In genomic region chr7:44441648-44442109, GRCm38 (mm10) we compare ENCODE assay signal across 7 mouse cellular contexts. TPM values are rescaled to one million over a fixed set of nuclear protein-coding genes. Genes with fewer than 3 reads are reported as not detected.
DNase-seq lines count a peak whose midpoint lies in the region; ATAC-seq and TF ChIP-seq lines count a peak whose summit lies in the region.

No protein-coding gene starts in this region.

- H3K4me2 ChIP-seq in embryonic facial prominence, embryonic 15.5 days (replicated peaks) = peak overlapping the region; percentile 51
- peak overlapping the region; percentile 97 for H3K4me2 ChIP-seq in neural tube, embryonic 14.5 days (ENCODE audit: low read depth, low read length)

- peak overlapping the region; percentile 38 for H3K9ac ChIP-seq in MEL (ENCODE audit: control insufficient read depth, low read depth, low read length, poor library complexity, severe bottlenecking)
- peak overlapping the region; percentile 31; the same call in 1 of the 2 replicates for H3K9ac ChIP-seq in embryonic facial prominence, embryonic 15.5 days
- H3K9ac ChIP-seq in neural tube, embryonic 14.5 days (replicated peaks; ENCODE audit: low read depth, low read length) = peak overlapping the region; percentile 99

- H3K9me3 ChIP-seq in MEL (replicated peaks; ENCODE audit: insufficient read depth, low read length) = no peaks in the 10 kb centered on the region
- no peaks in the 10 kb centered on the region for H3K9me3 ChIP-seq in embryonic facial prominence, embryonic 15.5 days (replicated peaks)
- H3K9me3 ChIP-seq in neural tube, embryonic 14.5 days (ENCODE audit: control insufficient read depth, low read length) = no peaks in the 10 kb centered on the region

- peaks cover 0 to 1% of the 10 kb centered on the region in 2 experiments; a peak in 3 of 4 replicates for H3K27me3 ChIP-seq in MEL (ENCODE audit: control insufficient read depth in 1 of 2, insufficient read depth in 2 of 2, low read length in 2 of 2)
- peaks cover 89% of the 10 kb centered on the region for H3K27me3 ChIP-seq in embryonic facial prominence, embryonic 15.5 days
- no peaks in the 10 kb centered on the region; the same call in 1 of the 2 replicates for H3K27me3 ChIP-seq in neural tube, embryonic 14.5 days (ENCODE audit: control insufficient read depth, insufficient read depth, low read length)

- no peaks in the 10 kb centered on the region for H3K79me2 ChIP-seq in MEL (ENCODE audit: control insufficient read depth, insufficient read depth, low read length, poor library complexity)

- DNase-seq in MEL (ENCODE audit: low read depth, low spot score) = peak; percentile 11
- DNase-seq in MN1 (ENCODE audit: low spot score) = peak; percentile 63
- DNase-seq in layer of hippocampus, adult 9-11 months = peak; percentile 79
- DNase-seq in ovary, adult 18-20 months (ENCODE audit: low spot score) = no peak

- ATAC-seq in embryonic facial prominence, embryonic 15.5 days (ENCODE audit: insufficient number of reproducible peaks, low FRiP score, low TSS enrichment, low read depth) = 0 out of 2 replicates have a peak, but pooled peaks have one; percentile 22
- ATAC-seq in neural tube, embryonic 14.5 days (ENCODE audit: low read depth) = peak; percentile 79
- no peak for ATAC-seq in inflammation-experienced regulatory T-cells, adult 6 months

- TF ChIP-seq RAD21 in MEL (IDR thresholded peaks at IDR 0.05; ENCODE audit: low read depth, low read length) = no peak

- WGBS in embryonic facial prominence, embryonic 15.5 days = 1% methylated on average over 14 of the region's 14 CpGs
- WGBS in neural tube, embryonic 14.5 days = 0% methylated on average over 14 of the region's 14 CpGs

- H3K4me3 ChIP-seq in MEL (ENCODE audit: control insufficient read depth in 1 of 2, insufficient read depth in 1 of 2, low read depth in 2 of 2, low read length in 2 of 2) = peak overlapping the region in 1 of 2 experiments; percentile 22; a peak in 1 of 4 replicates
- peak overlapping the region; percentile 37 for H3K4me3 ChIP-seq in embryonic facial prominence, embryonic 15.5 days (replicated peaks)
- H3K4me3 ChIP-seq in neural tube, embryonic 14.5 days (ENCODE audit: low read depth, low read length) = peak overlapping the region; percentile 80

- no peak for TF ChIP-seq EP300 in MEL (IDR thresholded peaks at IDR 0.05; ENCODE audit: low read depth in 1 of 2, low read length in 2 of 2)

- no peaks in the 10 kb centered on the region for H3K36me3 ChIP-seq in MEL (ENCODE audit: control insufficient read depth in 1 of 2, insufficient read depth in 2 of 2, low read length in 2 of 2)
- no peaks in the 10 kb centered on the region for H3K36me3 ChIP-seq in embryonic facial prominence, embryonic 15.5 days
- H3K36me3 ChIP-seq in neural tube, embryonic 14.5 days (ENCODE audit: control insufficient read depth, insufficient read depth, low read length) = peaks cover 14% of the 10 kb centered on the region; the same call in 1 of the 2 replicates

- no peak for TF ChIP-seq CTCF in MEL (IDR thresholded peaks at IDR 0.05 in 2 of 3, conservative IDR thresholded peaks at IDR 0.05 in 1 of 3; ENCODE audit: control insufficient read depth in 1 of 3, insufficient read depth in 1 of 3, low read depth in 2 of 3, low read length in 3 of 3, poor library complexity in 1 of 3, severe bottlenecking in 1 of 3)

- H3K27ac ChIP-seq in MEL (ENCODE audit: control insufficient read depth, low read depth, low read length) = no peak overlapping the region
- H3K27ac ChIP-seq in embryonic facial prominence, embryonic 15.5 days (replicated peaks) = no peak overlapping the region
- H3K27ac ChIP-seq in neural tube, embryonic 14.5 days (ENCODE audit: low read depth, low read length) = peak overlapping the region; percentile 98

- no peak for TF ChIP-seq POLR2A in MEL (IDR thresholded peaks at IDR 0.05; ENCODE audit: control insufficient read depth in 1 of 2, insufficient read depth in 1 of 2, low read depth in 1 of 2, low read length in 2 of 2, poor library complexity in 1 of 2)

- H3K4me1 ChIP-seq in MEL (ENCODE audit: control insufficient read depth in 1 of 2, insufficient read depth in 2 of 2, low read length in 2 of 2) = no peaks in the 10 kb centered on the region
- H3K4me1 ChIP-seq in embryonic facial prominence, embryonic 15.5 days = peaks cover 13% of the 10 kb centered on the region
- H3K4me1 ChIP-seq in neural tube, embryonic 14.5 days (ENCODE audit: control insufficient read depth, insufficient read depth, low read length) = peaks cover 36% of the 10 kb centered on the region

TF ChIP-seq in MEL, 35 proteins besides CTCF, POLR2A, EP300 and RAD21:
- TF ChIP-seq TAL1 (IDR thresholded peaks at IDR 0.05; ENCODE audit: low read length) (no peak), CHD2 (IDR thresholded peaks at IDR 0.05; ENCODE audit: low read length) (no peak), TCF12 (IDR thresholded peaks at IDR 0.05; ENCODE audit: low read depth, low read length) (no peak), GATA1 (IDR thresholded peaks at IDR 0.05; ENCODE audit: low read depth, low read length) (no peak), MYC (IDR thresholded peaks at IDR 0.05; ENCODE audit: low read depth, low read length) (no peak), KAT2A (conservative IDR thresholded peaks at IDR 0.05; ENCODE audit: low read depth, low read length) (no peak), CHD1 (IDR thresholded peaks at IDR 0.05; ENCODE audit: low read depth, low read length) (no peak), SMC3 (IDR thresholded peaks at IDR 0.05; ENCODE audit: low read depth, low read length) (no peak), USF2 (IDR thresholded peaks at IDR 0.05; ENCODE audit: borderline replicate concordance in 1 of 2, insufficient read depth in 1 of 2, low read depth in 1 of 2, low read length in 2 of 2) (no peak), ZKSCAN1 (IDR thresholded peaks at IDR 0.05; ENCODE audit: low read depth, low read length) (no peak), E2F4 (IDR thresholded peaks at IDR 0.05; ENCODE audit: borderline replicate concordance, low read depth, low read length) (no peak)

RNA-seq across cellular contexts. Expression of gene Lrrc4b, which starts 12.9 kb away (rescaled TPM):
- 0.52 and 0.58 TPM in 2 replicates for total RNA-seq in MEL (2012; rRNA removed)
- polyA plus RNA-seq in MEL (2012; ENCODE audit: insufficient read depth in 1 of 2, insufficient read length in 2 of 2, low read depth in 1 of 2, low replicate concordance in 2 of 2, missing spikeins in 1 of 2) = 1 to 10 TPM in 1 of 2 experiments, not detected in 1; 4.4 TPM
- 1.3 TPM in 2 replicates for polyA plus RNA-seq in embryonic facial prominence, embryonic 15.5 days (2015; fragmentation: Nextera tagmentation; extraction: Ambion mirVana)
- 21.9 and 28.1 TPM in 2 replicates for polyA plus RNA-seq in neural tube, embryonic 14.5 days (2014; fragmentation: Nextera tagmentation; extraction: Ambion mirVana)
- not detected for polyA plus RNA-seq in inflammation-experienced regulatory T-cells, adult 6 months (2017; shearing (Covaris generic))

RNA-seq across cellular contexts. Expression of gene Aspdh, which starts 23.5 kb away (rescaled TPM):
- total RNA-seq in MEL (2012; rRNA removed) = not detected in 2 replicates
- polyA plus RNA-seq in MEL (2012; ENCODE audit: insufficient read depth in 1 of 2, insufficient read length in 2 of 2, low read depth in 1 of 2, low replicate concordance in 2 of 2, missing spikeins in 1 of 2) = under 1 TPM in 1 of 2 experiments, not detected in 1; 0.89 TPM
- 0.20 and 0.81 TPM in 2 replicates for polyA plus RNA-seq in embryonic facial prominence, embryonic 15.5 days (2015; fragmentation: Nextera tagmentation; extraction: Ambion mirVana)
- polyA plus RNA-seq in neural tube, embryonic 14.5 days (2014; fragmentation: Nextera tagmentation; extraction: Ambion mirVana) = 3.3 and 5.2 TPM in 2 replicates
- polyA plus RNA-seq in inflammation-experienced regulatory T-cells, adult 6 months (2017; shearing (Covaris generic)) = not detected

RNA-seq across cellular contexts. Expression of gene Josd2, which starts 26.1 kb away (rescaled TPM):
- 58.4 and 95.5 TPM in 2 replicates for total RNA-seq in MEL (2012; rRNA removed)
- polyA plus RNA-seq in MEL (2012; ENCODE audit: insufficient read depth in 1 of 2, insufficient read length in 2 of 2, low read depth in 1 of 2, low replicate concordance in 2 of 2, missing spikeins in 1 of 2) = 100 to 1,000 TPM in 1 of 2 experiments, not detected in 1; 141 TPM
- 121 and 124 TPM in 2 replicates for polyA plus RNA-seq in embryonic facial prominence, embryonic 15.5 days (2015; fragmentation: Nextera tagmentation; extraction: Ambion mirVana)
- 26.9 and 33.4 TPM in 2 replicates for polyA plus RNA-seq in neural tube, embryonic 14.5 days (2014; fragmentation: Nextera tagmentation; extraction: Ambion mirVana)
- polyA plus RNA-seq in inflammation-experienced regulatory T-cells, adult 6 months (2017; shearing (Covaris generic)) = 10 to 100 TPM; 46.9 to 62.6 (median 47.0) TPM

RNA-seq across cellular contexts. Expression of gene Emc10, which starts 54.6 kb away (rescaled TPM):
- 81.3 and 91.4 TPM in 2 replicates for total RNA-seq in MEL (2012; rRNA removed)
- 100 to 1,000 TPM in 1 of 2 experiments, not detected in 1; 149 TPM for polyA plus RNA-seq in MEL (2012; ENCODE audit: insufficient read depth in 1 of 2, insufficient read length in 2 of 2, low read depth in 1 of 2, low replicate concordance in 2 of 2, missing spikeins in 1 of 2)
- polyA plus RNA-seq in embryonic facial prominence, embryonic 15.5 days (2015; fragmentation: Nextera tagmentation; extraction: Ambion mirVana) = 140 and 149 TPM in 2 replicates
- polyA plus RNA-seq in neural tube, embryonic 14.5 days (2014; fragmentation: Nextera tagmentation; extraction: Ambion mirVana) = 153 and 162 TPM in 2 replicates
- 10 to 100 TPM; 21.0 to 22.5 (median 22.3) TPM for polyA plus RNA-seq in inflammation-experienced regulatory T-cells, adult 6 months (2017; shearing (Covaris generic))

RNA-seq across cellular contexts. Expression of gene Fam71e1, which starts 54.7 kb away (rescaled TPM):
- total RNA-seq in MEL (2012; rRNA removed) = 0.69 and 1.2 TPM in 2 replicates
- polyA plus RNA-seq in MEL (2012; ENCODE audit: insufficient read depth in 1 of 2, insufficient read length in 2 of 2, low read depth in 1 of 2, low replicate concordance in 2 of 2, missing spikeins in 1 of 2) = 1 to 10 TPM in 1 of 2 experiments, not detected in 1; 2.0 TPM
- 12.0 and 14.7 TPM in 2 replicates for polyA plus RNA-seq in embryonic facial prominence, embryonic 15.5 days (2015; fragmentation: Nextera tagmentation; extraction: Ambion mirVana)
- polyA plus RNA-seq in neural tube, embryonic 14.5 days (2014; fragmentation: Nextera tagmentation; extraction: Ambion mirVana) = 19.5 and 24.9 TPM in 2 replicates
- polyA plus RNA-seq in inflammation-experienced regulatory T-cells, adult 6 months (2017; shearing (Covaris generic)) = 1 to 10 TPM; 2.7 to 5.2 (median 3.9) TPM

Comparison
In these comparisons a context has a peak if more than half of its experiments do, and no peak if none do; other contexts are left out.
1. H3K9ac ChIP-seq: peak in every context shown above with its lines; median percentile 99 in neural tube, embryonic 14.5 days; 38 in MEL; 31 in embryonic facial prominence, embryonic 15.5 days.